Mouse (Mus musculus): ENCODE results near the gene Naa25.

The Naa25 gene

DNA sequence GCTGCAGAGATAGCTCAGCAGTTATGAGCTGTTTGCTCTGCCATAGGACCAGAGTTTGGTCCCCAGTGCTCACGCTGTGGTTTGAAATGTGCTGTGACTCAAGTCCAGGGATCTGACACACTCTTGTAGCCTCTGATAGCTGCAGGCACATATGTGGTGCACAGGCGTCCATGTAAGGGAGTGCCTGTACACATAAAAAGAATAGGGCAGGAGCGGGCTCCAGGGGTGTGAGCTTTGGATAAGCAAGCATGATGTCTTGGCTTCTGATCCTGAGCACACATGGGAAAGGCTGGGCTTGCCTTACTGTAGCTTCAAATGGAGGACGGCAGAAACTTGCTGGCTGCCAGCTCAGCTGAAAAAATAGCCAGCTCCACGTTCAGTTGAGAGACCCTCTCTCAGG is 2.1 kb upstream of the Naa25 start:
- no peak for DNase-seq

- DNase-seq = no peak
These were observed 619 bp downstream of the Naa25 start for GRCm38 (mm10) chr5:121398146-121398964.

GRCm38 (mm10) chr5:121398965-121399462 is 1.3 kb downstream of the Naa25 start:
- DNase-seq = no peak

GRCm38 (mm10) chr5:121399540-121399939 is 1.8 kb downstream of the Naa25 start:
- no peak for DNase-seq

DNA sequence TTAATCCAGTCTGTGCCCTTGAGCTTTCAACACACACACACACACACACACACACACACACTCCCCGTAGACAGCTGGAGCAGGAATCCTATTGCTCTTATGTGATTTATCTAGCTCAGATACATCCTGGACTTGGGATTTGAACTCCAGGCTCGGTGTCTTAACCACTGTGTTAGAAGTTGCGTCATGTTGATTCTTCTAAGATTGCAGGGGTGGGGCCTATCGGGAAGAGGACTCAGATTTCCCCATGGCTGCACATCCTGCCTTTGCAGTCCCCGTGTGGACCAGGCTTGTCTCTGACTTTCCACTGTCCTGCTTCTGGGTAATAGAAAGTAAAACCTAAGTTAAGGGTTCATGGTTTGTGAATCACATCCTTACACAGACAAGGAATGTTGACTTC is 2.3 kb downstream of the Naa25 start:
- DNase-seq = no peak

- DNase-seq = no peak
These were observed 3.1 kb downstream of the Naa25 start for GRCm38 (mm10) chr5:121400849-121401248.

DNA sequence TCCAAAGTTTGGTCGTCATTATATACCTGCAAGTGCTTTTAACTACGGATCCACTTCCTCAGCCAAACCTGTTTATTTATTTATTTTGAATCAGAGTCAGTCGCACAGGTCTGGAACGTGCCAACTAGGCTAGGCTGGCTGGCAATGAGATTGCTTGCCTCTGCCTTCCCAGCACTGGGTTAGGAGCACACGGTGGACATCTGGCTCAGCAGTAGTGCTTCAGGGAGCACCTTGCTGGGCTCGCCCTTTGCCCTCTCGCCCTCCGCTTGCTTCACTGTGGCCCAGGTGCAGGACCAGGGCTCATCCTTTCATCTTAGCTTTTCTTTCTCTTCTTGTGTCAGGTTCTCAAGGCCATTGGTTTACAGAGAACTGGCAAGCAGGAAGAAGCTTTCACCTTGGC is 10.1 kb downstream of the Naa25 start:
- no peak for DNase-seq

- no peak for DNase-seq
These were observed 13.2 kb downstream of the Naa25 start for GRCm38 (mm10) chr5:121410975-121411374.

DNA sequence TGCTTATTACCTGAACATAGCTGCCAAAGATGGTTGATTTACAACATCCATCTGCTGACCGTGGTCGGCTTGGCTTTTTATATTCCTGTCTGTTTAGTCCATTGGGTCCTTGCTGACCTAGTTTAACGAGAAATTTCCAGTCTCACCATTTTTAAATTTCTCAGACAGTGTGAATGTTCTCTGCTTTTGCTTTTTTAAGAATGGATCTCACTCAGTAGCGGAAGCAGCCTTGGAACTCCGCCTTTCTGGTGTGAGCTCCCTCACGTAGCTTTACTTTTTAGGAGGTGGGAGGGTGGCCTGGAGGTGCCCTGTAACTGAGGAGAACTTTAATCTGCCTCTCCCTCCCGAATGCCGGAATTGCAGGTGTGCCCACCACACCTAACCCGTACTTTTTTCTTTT is 23.0 kb downstream of the Naa25 start:
- no peak for DNase-seq

DNA sequence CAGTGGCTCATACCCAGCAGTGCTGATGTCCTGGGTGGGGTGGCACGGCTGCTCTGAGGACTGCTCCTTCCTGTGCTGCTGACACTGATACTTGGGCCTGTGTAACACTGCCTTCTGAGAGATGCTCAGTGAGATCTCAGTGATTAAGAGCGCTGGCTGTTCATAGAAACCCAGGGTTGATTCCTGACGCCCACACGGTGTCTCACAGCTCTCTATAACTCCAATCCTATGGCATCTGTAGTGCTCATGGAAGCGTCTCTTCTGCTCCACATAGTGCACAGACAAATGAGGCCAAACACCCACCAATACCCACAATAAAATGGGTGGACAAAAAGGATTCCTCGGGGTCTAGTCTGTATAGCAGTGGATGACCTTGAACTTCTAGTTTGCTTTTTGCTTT is 25.1 kb downstream of the Naa25 start:
- no peak for DNase-seq

DNA sequence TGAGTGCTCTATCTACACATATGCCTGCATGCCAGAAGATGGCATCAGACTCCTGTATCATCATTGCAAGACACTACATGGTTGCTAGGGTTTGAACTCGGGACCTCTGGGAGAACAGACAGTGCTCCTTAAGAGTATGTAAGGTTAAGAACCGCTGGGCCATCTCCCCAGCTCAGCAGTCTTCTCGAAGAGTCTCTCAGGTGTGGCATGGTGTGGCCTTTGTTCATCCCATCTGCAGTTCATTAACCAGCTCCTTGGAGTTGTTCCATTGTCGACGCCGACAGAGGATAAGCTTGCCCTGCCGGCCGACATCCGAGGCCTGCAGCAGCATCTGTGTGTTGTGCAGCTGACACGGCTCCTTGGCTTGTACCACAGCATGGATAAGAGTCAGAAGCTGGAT is 25.6 kb downstream of the Naa25 start:
- DNase-seq = no peak

GRCm38 (mm10) chr5:121428954-121429353 is 31.2 kb downstream of the Naa25 start:
- no peak for DNase-seq

- DNase-seq = no peak
These were observed 40.4 kb downstream of the Naa25 start for GRCm38 (mm10) chr5:121438131-121438530.

GRCm38 (mm10) chr5:121438756-121439155 is 41.0 kb downstream of the Naa25 start:
- DNase-seq = no peak

GRCm38 (mm10) chr5:121443548-121443947 is 45.8 kb downstream of the Naa25 start:
- no peak for DNase-seq

GRCm38 (mm10) chr5:121444870-121445269 is 47.1 kb downstream of the Naa25 start:
- DNase-seq = no peak

DNA sequence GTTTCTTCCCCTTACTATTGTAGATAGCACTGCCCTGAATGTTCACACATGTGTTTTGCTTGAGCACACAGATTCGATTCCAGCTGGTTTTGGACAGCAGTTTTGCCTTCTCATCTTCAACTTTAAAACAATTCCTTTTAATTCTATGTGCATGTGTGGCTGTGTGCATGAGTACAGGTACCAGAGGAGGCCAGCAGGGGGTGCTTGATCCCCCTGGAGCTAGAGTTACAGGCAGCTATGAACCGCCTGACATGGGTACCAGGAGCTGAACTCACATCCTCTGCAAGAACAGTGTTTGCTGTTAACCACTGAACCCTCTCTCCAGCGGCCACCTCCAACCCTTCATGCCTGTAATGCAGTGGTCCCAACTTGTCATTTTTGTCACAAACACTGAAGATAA is 50.7 kb downstream of the Naa25 start:
- no peak for DNase-seq

- DNase-seq = no peak
These were observed 52.2 kb downstream of the Naa25 start for GRCm38 (mm10) chr5:121449976-121450375.

DNA sequence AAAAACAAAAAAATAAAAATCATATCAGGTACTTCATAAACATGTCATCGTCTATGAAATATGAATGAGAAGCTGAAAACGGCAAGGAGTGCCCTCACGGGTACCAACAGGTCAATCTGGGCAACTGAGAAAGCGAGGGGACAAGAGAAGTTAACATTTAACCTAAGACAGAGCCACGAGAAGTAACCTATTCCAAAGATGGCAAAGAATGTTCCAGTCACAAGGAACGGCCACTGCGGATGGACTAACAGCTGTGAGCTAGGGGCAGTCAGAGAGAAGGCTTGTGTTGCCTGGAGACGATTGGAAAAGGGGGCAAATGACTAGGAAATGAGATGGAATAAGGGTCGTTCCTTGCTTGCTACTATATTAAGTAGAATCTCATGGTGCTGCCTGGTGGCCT is 52.7 kb downstream of the Naa25 start:
- no peak for DNase-seq

DNA sequence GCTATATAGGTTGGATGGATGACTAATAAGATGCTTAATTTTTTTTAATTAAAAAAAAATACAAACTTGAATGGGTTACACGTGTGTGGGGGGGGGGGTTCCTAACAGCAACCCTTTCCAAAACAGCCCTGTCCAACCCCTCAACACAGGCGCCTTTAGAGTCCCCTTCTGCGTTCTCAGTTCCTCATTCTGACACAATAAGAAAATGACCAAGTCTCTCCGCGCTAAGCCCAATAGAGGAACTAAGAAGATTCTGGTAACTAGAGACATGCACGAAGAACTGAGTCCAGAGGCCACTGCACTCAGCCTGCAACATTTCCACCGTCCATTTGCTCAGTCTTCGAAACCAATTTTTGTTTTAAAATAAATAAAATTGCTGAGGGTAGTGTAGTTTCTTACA is 53.5 kb downstream of the Naa25 start:
- no peak for DNase-seq

DNA sequence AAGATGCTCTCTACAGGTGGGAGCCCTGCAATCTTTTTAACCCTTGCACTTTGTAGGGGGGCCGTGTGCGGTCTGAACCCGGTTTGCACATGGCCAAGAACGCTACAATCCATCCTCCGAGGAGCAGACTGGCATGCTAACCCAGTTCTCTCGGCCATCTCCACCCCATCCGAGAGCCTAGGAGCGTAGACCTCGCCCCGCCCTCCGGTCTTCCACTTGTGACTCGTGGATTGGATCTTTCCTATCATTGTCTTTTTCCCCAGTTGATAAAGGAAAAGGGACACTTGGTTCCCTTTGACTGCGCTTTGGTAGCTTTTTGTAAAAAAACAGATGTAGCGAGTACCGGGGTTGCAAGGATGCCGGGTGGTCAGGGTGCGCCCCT is 53.9 kb downstream of the Naa25 start, which contains the start of gene Tmem116:
Gene Tmem116 (plus strand): TSS at position 250 of the 382 bp plus-strand sequence.
- DNase-seq = peak; percentile 41

DNA sequence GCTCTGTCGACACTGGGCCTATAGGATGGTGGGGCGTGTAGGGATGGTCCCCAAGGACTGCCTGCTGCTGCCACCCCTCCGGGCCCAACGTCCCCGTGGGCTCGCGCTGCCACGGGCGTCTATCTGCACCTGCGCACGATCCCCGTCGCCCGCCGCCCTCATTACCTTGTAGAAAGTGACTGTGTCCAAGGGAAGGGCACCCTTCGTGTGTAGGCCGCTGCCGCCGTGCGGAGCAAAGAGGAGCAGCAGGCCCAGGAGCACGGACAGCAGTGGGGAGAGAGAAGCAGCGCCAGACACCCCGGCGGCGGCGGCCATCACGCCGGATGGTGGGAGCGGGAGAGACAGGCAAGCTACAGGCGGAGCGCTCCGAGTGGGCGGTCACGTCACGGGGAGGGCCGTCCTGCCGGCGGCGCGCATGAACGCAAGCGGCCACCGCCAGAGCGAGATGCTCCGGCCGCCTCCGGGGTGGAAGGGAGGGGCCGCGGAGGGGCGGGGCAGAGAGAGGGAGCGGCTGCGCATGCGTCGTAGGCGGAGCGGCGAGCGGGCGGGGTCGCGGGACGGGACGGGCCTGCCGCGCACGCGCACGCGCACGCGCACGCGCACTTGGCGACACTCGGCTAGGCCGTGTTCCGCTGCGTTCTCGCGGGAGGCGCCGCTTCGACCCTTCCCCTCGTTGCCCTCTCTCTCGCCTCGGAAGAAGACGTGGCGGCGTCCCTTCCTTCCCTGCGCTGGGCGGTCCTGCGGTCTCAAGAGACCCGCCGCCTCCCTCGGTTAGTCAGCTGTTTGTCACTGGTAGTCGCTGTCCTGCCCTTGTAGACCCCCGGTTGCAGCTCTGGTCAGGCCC is 54.5 kb downstream of the Naa25 start, which contains the start of gene Erp29:
Gene Erp29 (minus strand): TSS at position 481 of the 844 bp plus-strand sequence.
- DNase-seq = peak; percentile 99

GRCm38 (mm10) chr5:121452906-121453305 is 55.2 kb downstream of the Naa25 start:
- peak; percentile 48 for DNase-seq

Measured in cerebellum, adult 11 months (tissue).